Mouse (Mus musculus): ENCODE measurements around the gene Nptxr. TPM values are rescaled to one million over a fixed set of nuclear protein-coding genes. Genes with fewer than 3 reads are reported as not detected.

Nptxr gene
- total RNA-seq, 2 experiments from 2014 or later = 800 to 830 TPM

DNA sequence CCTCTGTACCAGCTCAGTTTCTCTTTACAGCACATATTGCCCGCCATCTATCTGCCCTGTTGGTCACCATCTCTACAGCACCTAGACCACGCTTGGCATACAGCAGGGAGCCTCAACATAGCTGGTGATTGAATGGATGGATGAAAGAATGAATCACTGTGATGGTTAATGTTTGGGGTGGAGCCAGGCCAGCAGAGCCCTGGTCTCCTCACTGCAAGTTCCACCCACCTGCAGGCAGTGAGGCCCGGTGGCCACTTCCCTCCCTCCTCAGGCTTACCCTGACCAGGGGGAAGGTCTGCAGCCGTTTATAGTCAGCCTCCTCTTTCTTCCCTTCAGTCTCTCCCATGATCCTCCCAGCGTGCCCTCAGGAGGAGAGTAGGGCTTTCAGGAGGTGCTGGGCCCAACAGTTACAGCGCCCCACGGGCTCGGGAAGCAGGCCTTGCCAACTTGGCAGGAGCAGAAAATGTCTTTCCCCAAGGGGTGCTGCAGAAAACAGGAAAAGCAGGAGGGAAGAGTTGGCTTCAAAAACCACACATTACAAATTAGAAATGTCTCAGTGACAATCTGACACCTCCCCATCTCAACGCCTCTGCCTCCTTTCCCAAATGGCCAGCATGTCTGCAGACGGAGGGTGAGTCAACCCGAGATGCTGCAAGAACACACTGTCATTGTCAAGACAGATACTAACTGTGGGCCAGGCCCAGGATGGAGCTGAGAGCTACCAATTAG, 39.9 kb downstream of the Nptxr start:
- intact Hi-C loops (cut with DNase I) = loop anchor here (2.0 to 10.0 kb wide), 2 partner anchors 32 to 250 kb away; partner anchors contain the start of gene Pdgfb

DNA sequence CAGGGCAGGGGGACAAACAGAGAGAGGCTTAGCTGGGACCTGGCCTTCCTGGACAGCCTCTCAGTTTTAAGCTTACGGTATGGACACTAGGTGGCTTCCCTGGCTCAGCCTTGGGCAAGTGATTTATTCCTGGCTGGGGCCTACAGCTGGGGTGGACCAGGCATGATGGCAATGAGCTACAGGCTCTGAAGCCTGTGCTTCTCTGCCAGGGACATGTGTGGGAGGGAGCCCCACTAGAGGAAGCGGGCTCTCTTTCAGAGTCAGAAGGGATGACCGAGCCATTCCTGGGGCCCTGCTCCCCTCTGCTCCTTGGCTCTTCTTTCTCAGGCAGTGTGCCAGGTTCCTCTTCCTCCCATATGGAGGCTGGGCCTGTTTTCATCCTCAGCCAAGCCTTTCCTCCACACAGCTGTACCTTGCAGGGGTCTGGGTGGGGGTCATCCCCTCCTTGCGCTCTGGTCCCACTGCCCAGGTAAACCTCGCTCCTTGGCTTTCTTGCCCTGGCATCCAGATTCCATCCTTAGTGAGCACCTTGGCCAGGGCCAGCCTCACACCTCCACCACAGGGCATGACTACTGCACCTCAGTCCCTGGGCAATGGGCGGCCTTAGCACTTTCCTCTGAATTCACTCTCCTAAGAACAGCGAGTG, 40.8 kb downstream of the Nptxr start:
- peak in 1 of 2 experiments; percentile 67 for DNase-seq (ENCODE audit: low spot score in 2 of 2)
- intact Hi-C loops (cut with DNase I) = loop anchor here (2.0 to 10.0 kb wide), 2 partner anchors 33 to 251 kb away; partner anchors contain the start of gene Pdgfb

More for the DNA sequence above, 39.9 kb downstream of the Nptxr start:
- DNase-seq (ENCODE audit: low spot score in 2 of 2) = peak; percentile 77 to 82

DNA sequence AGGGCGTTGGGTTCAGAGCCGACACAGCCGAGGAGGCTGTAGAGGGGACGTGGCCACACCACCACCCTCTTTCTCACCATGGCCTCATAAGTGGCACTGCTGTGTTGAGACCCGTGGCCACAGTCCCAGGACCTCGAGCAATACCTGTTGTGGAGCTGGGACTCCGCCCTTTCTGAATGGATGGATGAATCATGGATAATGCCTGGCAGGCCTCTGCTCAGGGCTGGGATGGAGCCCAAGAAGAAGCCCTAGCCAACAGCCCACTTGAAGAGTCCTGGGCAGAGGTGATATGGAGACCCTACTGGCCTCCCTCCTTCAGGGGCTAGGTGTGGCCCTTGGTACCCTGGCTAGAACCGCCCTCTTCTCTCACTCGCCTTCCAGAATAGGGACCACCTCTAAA, 41.6 kb downstream of the Nptxr start:
- no peak for DNase-seq (ENCODE audit: low spot score in 2 of 2)
- intact Hi-C loops (cut with DNase I) = loop anchor here (10.0 kb wide), 1 partner anchor 252 kb away; the partner anchor contains the start of gene Pdgfb

DNA sequence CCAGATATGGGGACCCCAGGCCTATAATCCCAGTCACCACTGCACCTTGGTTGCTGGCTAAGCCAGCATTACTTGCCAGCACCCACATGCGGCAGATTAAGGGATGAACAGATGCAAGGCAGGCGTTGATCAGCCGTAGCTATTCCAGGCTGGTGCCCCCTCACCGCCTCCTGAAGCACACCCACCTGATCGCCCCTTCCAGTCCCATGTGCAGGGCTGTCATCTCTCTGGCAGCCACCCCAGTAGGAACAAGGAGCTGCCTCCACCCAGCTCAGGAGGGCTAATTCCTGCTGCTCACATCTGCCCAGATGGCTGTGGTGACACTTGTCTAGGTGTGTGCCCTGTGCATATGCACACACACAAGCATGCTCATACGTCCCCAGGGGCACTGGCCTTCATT, 43.6 kb downstream of the Nptxr start:
- intact Hi-C loops (cut with DNase I) = loop anchor here (10.0 kb wide), 1 partner anchor 254 kb away; the partner anchor contains the start of gene Pdgfb
- peak; percentile 57 to 61 for DNase-seq (ENCODE audit: low spot score in 2 of 2)

DNA sequence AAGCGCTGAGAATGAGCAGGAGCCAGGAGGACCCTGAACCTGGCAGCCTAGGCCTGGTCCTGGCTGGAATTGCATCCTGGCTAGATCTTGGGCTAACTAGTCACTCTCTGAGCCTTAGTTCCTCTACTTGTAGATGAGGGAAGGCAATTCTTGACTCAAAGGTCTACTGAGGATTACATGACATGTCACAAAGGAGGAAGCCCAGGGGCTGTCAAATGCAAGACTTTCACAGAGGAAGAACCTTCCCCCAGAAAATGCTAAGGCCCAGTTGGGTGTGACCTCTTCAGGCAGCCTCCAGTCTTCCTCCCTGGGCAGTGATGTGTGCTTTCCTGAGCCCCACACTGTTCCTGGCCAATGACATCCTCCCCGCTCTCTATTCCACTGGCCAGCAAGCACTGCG, 47.4 kb downstream of the Nptxr start:
- intact Hi-C loops (cut with DNase I) = loop anchor here (10.0 kb wide), 1 partner anchor 128 kb away; no protein-coding TSS in a partner anchor
- DNase-seq (ENCODE audit: low spot score in 2 of 2) = no peak

DNA sequence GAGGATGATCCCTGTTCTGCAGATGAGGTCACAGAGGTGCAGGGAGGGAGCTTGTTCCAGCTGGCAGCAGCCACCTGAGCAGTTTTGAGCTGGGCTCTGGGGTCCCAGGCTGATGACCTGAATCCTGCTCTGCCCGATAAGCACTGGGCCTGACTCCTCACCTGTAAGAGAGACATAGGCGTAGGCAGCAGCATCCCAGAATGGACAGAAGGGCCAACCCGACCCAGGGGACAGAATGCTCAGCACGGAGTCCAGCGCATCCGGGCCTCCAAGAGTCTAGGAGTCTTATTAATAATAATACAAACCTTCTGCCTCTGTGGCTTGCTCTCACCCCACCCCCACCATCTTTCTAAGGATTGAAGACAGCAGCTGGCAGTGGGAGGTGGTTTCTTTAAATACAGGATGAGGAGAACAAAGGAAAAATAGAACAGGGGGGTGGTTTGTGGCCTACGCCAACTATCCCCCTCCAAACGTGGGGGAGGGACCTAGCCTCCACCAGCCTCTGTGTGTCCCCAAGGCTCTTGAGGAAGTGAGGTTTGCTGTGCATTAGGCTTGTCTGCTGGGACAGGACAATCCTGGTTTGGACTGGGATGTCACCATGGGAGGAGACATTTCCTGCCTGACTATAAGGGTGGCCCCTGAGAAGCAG, 48.5 kb downstream of the Nptxr start:
- intact Hi-C loops (cut with DNase I) = loop anchor here (10.0 kb wide), 1 partner anchor 129 kb away; no protein-coding TSS in a partner anchor
- DNase-seq (ENCODE audit: low spot score in 2 of 2) = peak; percentile 62 to 64

DNA sequence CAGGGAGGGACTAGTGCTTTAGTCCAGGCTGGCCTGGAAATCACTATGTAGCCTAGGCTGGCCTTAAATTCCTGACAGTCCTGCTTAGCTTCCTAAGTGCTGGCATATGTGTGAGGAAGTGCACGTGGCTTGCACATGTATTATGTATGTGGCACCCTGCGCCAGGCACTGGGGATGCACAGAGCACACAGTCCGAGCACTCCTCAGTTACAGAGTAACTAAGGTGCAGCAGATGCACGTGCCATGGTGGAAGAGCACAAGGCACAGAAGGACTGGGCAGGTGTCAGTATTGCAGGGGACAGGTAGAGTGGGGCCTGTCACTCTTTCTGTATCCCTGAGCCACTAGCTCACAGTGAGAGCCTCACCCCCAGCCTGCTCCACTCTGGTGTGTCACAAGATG, 49.4 kb downstream of the Nptxr start:
- no peak for DNase-seq (ENCODE audit: low spot score in 2 of 2)

DNA sequence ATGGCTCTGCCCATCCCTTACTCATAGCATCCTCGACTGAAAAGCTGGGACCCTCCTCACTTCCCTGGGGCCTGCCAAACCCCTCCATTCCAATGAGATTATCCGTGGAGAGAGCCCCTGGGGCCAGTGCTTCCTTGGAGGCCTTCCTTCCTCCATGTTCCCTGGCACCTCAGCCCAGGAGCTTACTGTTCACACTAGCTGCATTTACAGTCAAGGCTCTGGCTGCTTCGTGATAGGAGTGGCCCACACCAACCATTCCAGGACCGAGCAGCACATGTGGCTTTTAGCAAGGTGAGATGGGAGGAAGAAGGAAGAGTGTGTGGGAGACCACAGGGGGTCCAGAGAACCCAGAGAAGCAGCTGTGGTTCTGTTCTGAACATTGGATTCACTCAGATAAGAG, 50.7 kb downstream of the Nptxr start:
- DNase-seq (ENCODE audit: low spot score in 2 of 2) = no peak
- intact Hi-C loops (cut with DNase I) = loop anchor here (2.0 to 10.0 kb wide), 5 partner anchors 73 to 328 kb away; no protein-coding TSS in a partner anchor

More for the DNA sequence above, 49.4 kb downstream of the Nptxr start:
- intact Hi-C loops (cut with DNase I) = loop anchor here (10.0 kb wide), 1 partner anchor 130 kb away; no protein-coding TSS in a partner anchor

DNA sequence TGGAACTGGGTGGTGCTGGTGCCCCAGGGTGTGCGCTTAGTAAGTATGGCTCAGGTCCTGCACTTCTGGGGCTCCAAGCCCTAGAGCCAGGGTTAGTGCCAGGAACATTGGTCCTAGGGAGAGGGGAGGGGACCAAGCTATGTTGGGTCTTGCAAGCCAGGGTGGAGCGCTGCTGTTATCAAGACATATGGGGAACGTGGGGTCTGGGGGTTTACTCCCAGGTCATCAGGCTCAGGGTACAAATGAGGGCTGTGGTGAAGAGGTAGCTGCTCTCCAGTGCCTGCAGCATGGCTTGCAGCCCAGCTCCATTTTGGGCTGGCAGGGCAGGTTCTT, 51.2 kb downstream of the Nptxr start:
- no peak for DNase-seq (ENCODE audit: low spot score in 2 of 2)
- intact Hi-C loops (cut with DNase I) = loop anchor here (2.0 to 10.0 kb wide), 5 partner anchors 73 to 329 kb away; no protein-coding TSS in a partner anchor

DNA sequence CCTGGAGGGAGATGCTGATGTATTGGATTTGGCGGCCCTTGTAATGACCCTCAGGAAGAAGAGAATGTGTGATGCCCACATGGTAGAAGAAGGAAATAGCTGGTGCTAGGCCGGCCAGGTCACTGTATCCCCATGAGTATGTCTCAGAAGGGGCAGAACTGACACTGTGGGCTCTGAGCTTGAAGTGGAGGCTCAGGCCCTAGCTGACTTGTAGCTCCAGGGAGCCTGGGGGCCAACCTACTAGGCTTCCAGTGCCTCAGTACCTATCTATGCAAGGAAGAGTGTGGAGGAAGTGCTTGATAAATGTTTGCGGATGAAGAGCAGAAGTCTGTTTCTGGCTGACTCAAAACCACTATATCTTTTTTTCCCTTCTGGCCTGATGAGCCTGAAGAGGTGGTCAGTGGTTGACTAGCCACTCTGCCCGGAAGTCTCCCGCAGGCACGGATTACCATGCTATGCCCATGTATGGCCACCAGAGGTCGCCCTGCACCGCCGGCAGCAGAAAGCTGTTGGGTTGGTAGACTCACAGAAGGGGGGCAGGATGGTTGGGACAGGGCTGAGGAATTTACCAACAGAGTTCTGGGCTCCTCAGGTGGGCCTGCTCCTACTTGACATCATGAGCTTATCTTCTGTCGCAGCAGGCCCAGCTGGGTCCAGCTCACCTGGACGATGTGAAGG, 51.7 kb downstream of the Nptxr start:
- intact Hi-C loops (cut with DNase I) = loop anchor here (2.0 to 10.0 kb wide), 5 partner anchors 74 to 329 kb away; no protein-coding TSS in a partner anchor
- DNase-seq (ENCODE audit: low spot score in 2 of 2) = peak; percentile 79 to 83

DNA sequence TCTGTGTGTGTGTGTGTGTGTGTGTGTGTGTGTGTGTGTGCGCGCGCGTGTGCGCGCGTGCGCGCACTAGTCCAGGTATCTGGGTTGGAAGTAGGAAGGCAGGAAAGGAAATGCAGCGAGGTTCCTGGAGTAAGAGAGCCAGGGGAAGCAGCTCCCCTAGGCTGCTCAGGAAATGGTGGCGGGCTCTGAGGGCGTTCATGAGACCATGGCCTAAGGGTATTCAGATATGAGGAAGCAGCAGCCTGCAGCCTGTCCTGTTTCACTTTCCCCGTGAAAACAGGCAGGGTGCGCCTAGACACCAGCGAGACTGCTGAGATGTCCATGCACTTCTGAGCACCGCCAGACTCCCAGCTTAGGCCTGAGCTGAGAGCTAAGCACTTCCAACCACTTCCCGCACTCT, 52.8 kb downstream of the Nptxr start:
- intact Hi-C loops (cut with DNase I) = loop anchor here (2.0 to 10.0 kb wide), 5 partner anchors 75 to 331 kb away; no protein-coding TSS in a partner anchor
- no peak for DNase-seq (ENCODE audit: low spot score in 2 of 2)

DNA sequence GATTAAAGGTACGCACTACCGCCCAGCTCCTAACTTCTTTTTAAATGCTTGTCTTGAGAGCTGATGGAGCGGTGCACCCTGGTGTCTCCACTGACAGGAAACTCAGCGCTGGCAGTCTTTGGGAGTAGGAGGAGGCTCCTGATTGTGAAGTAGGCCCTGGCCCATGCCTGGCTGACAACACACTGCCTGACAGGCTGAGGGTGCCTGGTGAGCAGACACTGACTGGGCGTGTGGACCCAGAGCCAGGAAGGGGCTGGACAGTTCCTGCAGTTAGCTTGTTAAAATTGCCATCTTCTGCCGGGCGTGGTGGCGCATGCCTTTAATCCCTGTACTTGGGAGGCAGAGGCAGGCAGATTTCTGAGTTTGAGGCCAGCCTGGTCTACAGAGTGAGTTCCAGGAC, 54.3 kb downstream of the Nptxr start:
- DNase-seq (ENCODE audit: low spot score in 2 of 2) = no peak
- intact Hi-C loops (cut with DNase I) = loop anchor here (5.0 to 10.0 kb wide), 4 partner anchors 135 to 332 kb away; no protein-coding TSS in a partner anchor

DNA sequence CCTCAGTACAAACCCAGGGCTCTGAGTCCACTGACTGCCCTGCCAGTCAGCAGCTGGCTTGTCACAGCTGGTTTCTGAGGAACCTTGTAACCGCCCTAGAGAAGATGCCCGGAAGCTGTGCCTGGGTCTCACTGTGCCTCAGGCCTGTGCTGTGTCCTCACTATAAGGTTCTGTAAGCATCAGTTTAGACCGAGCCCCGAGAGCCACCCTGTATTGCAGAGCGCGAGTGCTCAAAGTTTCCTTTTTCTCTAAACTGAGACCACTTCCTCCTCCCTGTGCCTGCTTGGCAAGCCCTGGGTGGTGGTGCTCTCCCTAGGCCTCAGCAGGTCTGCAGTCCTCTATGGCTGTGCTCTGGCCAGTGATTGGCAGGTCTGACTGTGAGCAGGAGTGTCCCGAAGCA, 55.4 kb downstream of the Nptxr start:
- intact Hi-C loops (cut with DNase I) = no loop called here
- no peak for DNase-seq (ENCODE audit: low spot score in 2 of 2)

DNA sequence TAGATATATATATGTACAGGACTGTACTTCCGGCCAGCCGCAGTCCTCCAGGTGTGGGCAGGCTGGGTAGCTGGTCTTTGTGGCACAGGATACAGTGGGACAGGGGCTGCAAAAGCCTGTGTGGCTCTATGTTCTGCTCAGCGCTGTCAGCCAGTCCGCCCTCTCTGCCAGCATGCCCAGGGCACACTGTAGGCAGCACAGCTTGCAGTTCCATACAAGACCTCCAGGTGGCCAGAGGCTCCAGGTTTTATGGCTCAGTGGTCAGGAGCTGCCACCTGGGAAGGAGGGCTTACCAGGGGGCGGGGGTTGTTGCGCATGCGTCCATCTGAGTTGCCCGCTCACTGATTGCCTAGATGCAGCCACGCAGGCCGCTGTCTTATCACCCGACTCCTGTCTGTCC, 56.6 kb downstream of the Nptxr start:
- no peak for DNase-seq (ENCODE audit: low spot score in 2 of 2)
- intact Hi-C loops (cut with DNase I) = no loop called here

DNA sequence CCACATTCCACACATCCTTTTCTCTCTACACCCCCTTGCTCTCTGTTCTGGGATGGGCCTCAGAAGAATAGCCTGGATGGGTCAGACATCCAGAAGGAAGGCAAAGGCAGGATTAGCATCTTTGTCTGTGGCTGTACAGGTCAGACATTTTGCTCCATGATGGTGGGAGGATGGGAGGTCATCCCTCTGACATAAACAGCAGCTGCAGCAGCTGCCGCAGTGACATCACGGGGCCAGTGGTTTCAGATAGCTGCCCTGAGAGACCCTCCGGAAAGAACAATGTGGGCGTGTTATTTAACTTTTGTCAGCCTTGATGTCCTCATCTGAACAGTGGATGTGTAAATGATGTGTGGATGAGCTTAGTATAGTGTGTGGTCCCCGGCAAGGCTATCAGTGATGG, 58.7 kb downstream of the Nptxr start:
- intact Hi-C loops (cut with DNase I) = no loop called here
- no peak for DNase-seq (ENCODE audit: low spot score in 2 of 2)

DNA sequence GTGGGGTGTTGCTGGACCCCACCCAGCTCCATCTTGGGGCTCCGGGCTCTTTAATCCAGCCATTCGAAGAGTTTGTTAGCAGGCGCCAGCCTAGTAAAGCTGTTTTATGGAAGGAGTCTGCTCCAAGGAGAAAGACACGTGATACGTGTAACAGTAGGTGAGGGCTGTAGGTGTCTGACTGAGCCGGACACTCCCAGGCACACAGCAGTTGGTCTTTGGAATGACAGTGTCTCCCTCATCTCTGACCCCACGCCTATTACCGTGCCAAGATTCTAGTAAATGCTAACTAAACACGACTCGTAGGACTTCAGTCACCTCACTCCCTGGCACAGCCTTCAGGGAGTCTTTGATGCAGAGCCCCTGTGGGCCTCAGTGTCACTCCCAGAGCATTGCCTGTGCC, 59.3 kb downstream of the Nptxr start:
- intact Hi-C loops (cut with DNase I) = no loop called here
- no peak for DNase-seq (ENCODE audit: low spot score in 2 of 2)

DNA sequence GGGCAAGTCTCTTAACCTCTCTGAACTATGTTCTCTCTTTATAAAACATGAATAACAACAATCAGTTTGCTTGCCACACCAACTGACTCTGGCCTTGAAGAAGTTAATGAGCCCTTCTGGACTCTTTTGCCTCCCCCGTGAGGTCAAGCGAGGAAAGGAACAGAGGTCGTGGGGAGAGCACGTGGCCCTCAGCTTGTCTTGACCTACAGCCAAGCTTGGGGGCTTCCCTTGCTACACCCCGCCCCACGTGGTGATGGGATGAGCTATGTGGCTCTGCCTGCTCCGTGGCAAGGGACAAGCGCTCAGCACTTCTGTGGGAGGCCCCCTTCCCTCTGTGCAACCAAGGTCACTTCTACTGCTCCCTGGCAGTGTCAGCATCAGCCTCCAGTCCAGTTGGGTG, 59.8 kb downstream of the Nptxr start:
- intact Hi-C loops (cut with DNase I) = no loop called here
- no peak for DNase-seq (ENCODE audit: low spot score in 2 of 2)

DNA sequence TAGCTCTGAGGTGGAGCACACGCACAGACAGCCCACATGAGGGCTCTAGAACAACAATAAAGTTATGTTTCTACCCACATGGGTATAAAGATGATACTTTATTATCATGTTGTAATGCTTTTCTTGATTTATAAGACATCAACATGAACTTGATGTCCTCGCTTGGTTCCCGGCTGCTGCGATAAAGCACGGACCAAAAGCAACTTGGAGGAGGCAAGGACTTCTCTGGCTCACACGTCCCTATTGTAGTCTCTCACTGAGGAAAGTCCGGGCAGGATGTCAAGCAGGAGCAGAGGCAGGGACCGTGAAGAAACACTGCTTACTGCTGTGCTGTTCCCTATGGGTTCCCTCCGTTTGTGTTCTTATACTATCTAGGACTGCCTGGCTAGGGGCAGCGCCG, 60.6 kb downstream of the Nptxr start:
- intact Hi-C loops (cut with DNase I) = no loop called here
- DNase-seq (ENCODE audit: low spot score in 2 of 2) = no peak

DNA sequence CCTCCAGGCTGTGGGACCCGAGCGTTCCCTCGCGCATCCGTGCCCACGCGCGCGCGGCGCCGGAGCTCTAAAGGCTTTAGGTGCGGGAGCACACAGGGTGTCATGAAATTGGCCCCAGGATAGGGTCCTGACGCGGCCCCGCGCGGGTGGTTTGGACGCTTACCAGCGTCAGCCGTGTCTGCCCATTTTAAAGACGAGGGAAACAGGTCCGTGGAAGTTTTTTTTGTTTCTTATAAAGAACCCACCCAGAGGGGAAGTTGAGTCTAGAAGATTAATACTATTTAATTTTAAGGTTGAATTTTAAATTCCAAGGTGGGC, 61.9 kb downstream of the Nptxr start:
- DNase-seq (ENCODE audit: low spot score in 2 of 2) = no peak
- intact Hi-C loops (cut with DNase I) = no loop called here

Measured in left cerebral cortex, postnatal 36 days (tissue).